8 mouse cellular contexts compared by ENCODE assay signal in the genomic region with DNA sequence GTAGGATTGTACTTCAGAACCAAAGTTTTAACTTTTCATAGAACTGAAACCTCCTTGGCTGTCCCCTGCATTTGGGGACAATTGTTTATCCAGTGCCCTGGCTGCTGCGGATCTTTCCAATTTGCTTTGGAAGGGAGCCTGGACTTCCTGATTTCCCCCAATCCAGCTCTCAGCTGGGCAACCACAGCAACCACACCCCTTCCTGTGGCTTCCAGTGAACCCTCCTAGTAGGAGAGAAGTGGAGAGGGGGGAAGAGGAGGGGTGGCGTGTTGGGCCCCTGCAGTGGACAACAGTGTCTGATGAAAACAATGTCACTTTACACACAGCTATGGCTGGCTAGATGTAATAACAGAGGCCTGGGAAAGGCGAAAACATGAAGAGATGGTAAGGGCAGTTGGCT.
DNase-seq lines count a peak whose midpoint lies in the region; ATAC-seq and TF ChIP-seq lines count a peak whose summit lies in the region.

No protein-coding gene starts in this region.

- WGBS in midbrain, embryonic 14.5 days = 55% methylated on average over 3 of the region's 3 CpGs
- WGBS in midbrain, embryonic 11.5 days = 53% methylated on average over 3 of the region's 3 CpGs
- WGBS in heart, adult 2 months = 4% methylated on average over 3 of the region's 3 CpGs
- 26% methylated on average over 3 of the region's 3 CpGs for WGBS in stomach, embryonic 16.5 days

- no peaks in the 10 kb centered on the region for H3K9me3 ChIP-seq in midbrain, embryonic 14.5 days (ENCODE audit: control insufficient read depth, low read length)
- H3K9me3 ChIP-seq in midbrain, embryonic 11.5 days (ENCODE audit: control insufficient read depth, low read length) = no peaks in the 10 kb centered on the region
- H3K9me3 ChIP-seq in stomach, embryonic 16.5 days (replicated peaks; ENCODE audit: control insufficient read depth, low read length) = no peaks in the 10 kb centered on the region

- ATAC-seq in midbrain, embryonic 14.5 days (ENCODE audit: low FRiP score, low TSS enrichment) = no peak
- no peak for ATAC-seq in midbrain, embryonic 11.5 days (ENCODE audit: low FRiP score)
- peak; percentile 35; the same call in 1 of the 2 replicates for ATAC-seq in stomach, embryonic 16.5 days (ENCODE audit: insufficient read depth, low FRiP score)

- no peaks in the 10 kb centered on the region for H3K27me3 ChIP-seq in midbrain, embryonic 14.5 days (ENCODE audit: control insufficient read depth, insufficient read depth, low read length)
- no peaks in the 10 kb centered on the region for H3K27me3 ChIP-seq in midbrain, embryonic 11.5 days (ENCODE audit: control insufficient read depth, insufficient read depth, low read length)
- no peaks in the 10 kb centered on the region for H3K27me3 ChIP-seq in heart, adult 2 months (ENCODE audit: control insufficient read depth, insufficient read depth, low read length)
- no peaks in the 10 kb centered on the region for H3K27me3 ChIP-seq in stomach, embryonic 16.5 days (ENCODE audit: control insufficient read depth, insufficient read depth, low read length)

- no peak overlapping the region for H3K4me3 ChIP-seq in midbrain, embryonic 14.5 days (replicated peaks; ENCODE audit: low read depth, low read length)
- no peak overlapping the region for H3K4me3 ChIP-seq in midbrain, embryonic 11.5 days (ENCODE audit: low read depth, low read length)
- H3K4me3 ChIP-seq in heart, adult 2 months = no peak overlapping the region
- H3K4me3 ChIP-seq in stomach, embryonic 16.5 days (replicated peaks; ENCODE audit: low read length) = no peak overlapping the region

- H3K4me1 ChIP-seq in midbrain, embryonic 14.5 days (ENCODE audit: control insufficient read depth, insufficient read depth, low read length) = peaks cover 14% of the 10 kb centered on the region
- H3K4me1 ChIP-seq in midbrain, embryonic 11.5 days (ENCODE audit: control insufficient read depth, insufficient read depth, low read length) = no peaks in the 10 kb centered on the region
- peaks cover 51% of the 10 kb centered on the region for H3K4me1 ChIP-seq in heart, adult 2 months (ENCODE audit: control insufficient read depth, insufficient read depth, low read length)
- peaks cover 46% of the 10 kb centered on the region for H3K4me1 ChIP-seq in stomach, embryonic 16.5 days (ENCODE audit: control insufficient read depth, insufficient read depth, low read length)

- intact Hi-C loops in heart, adult 2 months (cut with DNase I) = loop anchor here (1.0 to 5.0 kb wide), 3 partner anchors 83 to 277 kb away; no protein-coding TSS in a partner anchor

- H3K27ac ChIP-seq in midbrain, embryonic 14.5 days (replicated peaks; ENCODE audit: low read depth, low read length) = 0 out of 2 replicates have a peak overlapping the region, but pooled peaks have one; percentile 42
- no peak overlapping the region for H3K27ac ChIP-seq in midbrain, embryonic 11.5 days (ENCODE audit: low read depth, low read length)
- peak overlapping the region; percentile 94 for H3K27ac ChIP-seq in heart, adult 2 months
- H3K27ac ChIP-seq in stomach, embryonic 16.5 days (ENCODE audit: low read length) = peak overlapping the region; percentile 95

- no peaks in the 10 kb centered on the region for H3K79me2 ChIP-seq in heart, adult 2 months (replicated peaks; ENCODE audit: control insufficient read depth, insufficient read depth, low read length)

- no peak overlapping the region for H3K4me2 ChIP-seq in midbrain, embryonic 14.5 days (ENCODE audit: low read length)
- H3K4me2 ChIP-seq in midbrain, embryonic 11.5 days = no peak overlapping the region
- peak overlapping the region; percentile 17; the same call in 1 of the 2 replicates for H3K4me2 ChIP-seq in stomach, embryonic 16.5 days (ENCODE audit: low read depth, low read length)

- TF ChIP-seq POLR2A in heart, adult 2 months (IDR thresholded peaks at IDR 0.05; ENCODE audit: insufficient read depth, low read depth, low read length) = peak; percentile 42

- no peak for TF ChIP-seq CTCF in heart, adult 2 months (IDR thresholded peaks at IDR 0.05)

- peak; percentile 97 for TF ChIP-seq EP300 in heart, adult 2 months (IDR thresholded peaks at IDR 0.05; ENCODE audit: insufficient read depth, low read depth, low read length)

- DNase-seq in midbrain, embryonic 14.5 days = no peak
- no peak for DNase-seq in midbrain, embryonic 11.5 days (ENCODE audit: low spot score, missing footprints)
- DNase-seq in heart, adult 2 months = peak; percentile 77 to 87
- DNase-seq in kidney, adult 18-20 months = peak; percentile 40
- DNase-seq in lung, adult 18-20 months = peak; percentile 81 to 87
- no peak for DNase-seq in left cerebral cortex, adult 9 months (ENCODE audit: low spot score in 2 of 2)
- DNase-seq in frontal cortex, adult 2 months (ENCODE audit: extremely low spot score in 1 of 2, low spot score in 1 of 2) = no peak

- no peaks in the 10 kb centered on the region for H3K36me3 ChIP-seq in midbrain, embryonic 14.5 days (ENCODE audit: control insufficient read depth, insufficient read depth, low read length)
- H3K36me3 ChIP-seq in midbrain, embryonic 11.5 days (ENCODE audit: control insufficient read depth, insufficient read depth, low read length) = no peaks in the 10 kb centered on the region
- H3K36me3 ChIP-seq in heart, adult 2 months (ENCODE audit: control insufficient read depth, insufficient read depth, low read length) = peaks cover 16% of the 10 kb centered on the region; the same call in 1 of the 2 replicates
- H3K36me3 ChIP-seq in stomach, embryonic 16.5 days (ENCODE audit: control insufficient read depth, insufficient read depth, low read length) = no peaks in the 10 kb centered on the region

- H3K9ac ChIP-seq in midbrain, embryonic 14.5 days (replicated peaks; ENCODE audit: low read length) = no peak overlapping the region
- H3K9ac ChIP-seq in midbrain, embryonic 11.5 days (ENCODE audit: low read length) = no peak overlapping the region
- H3K9ac ChIP-seq in heart, adult 2 months (ENCODE audit: low read depth, low read length) = peak overlapping the region; percentile 54
- H3K9ac ChIP-seq in stomach, embryonic 16.5 days (ENCODE audit: low read length) = peak overlapping the region; percentile 55; the same call in 1 of the 2 replicates

Comparison
In these comparisons a context has a peak if more than half of its experiments do, and no peak if none do; other contexts are left out.
1. DNase-seq: peak in heart, adult 2 months (2 of 2), kidney, adult 18-20 months (single experiment) and lung, adult 18-20 months (2 of 2); none in midbrain, embryonic 14.5 days (single experiment), midbrain, embryonic 11.5 days (single experiment), left cerebral cortex, adult 9 months (0 of 2) and frontal cortex, adult 2 months (0 of 2).
2. H3K9ac ChIP-seq: peak in heart, adult 2 months (single experiment) and stomach, embryonic 16.5 days (single experiment); none in midbrain, embryonic 14.5 days (single experiment) and midbrain, embryonic 11.5 days (single experiment).